Mouse (Mus musculus): ENCODE results near the gene Kbtbd6.
"Not testable (repeated sequence)": the region's sequence is repeated elsewhere in the genome, so short reads cannot be mapped to it uniquely, and the experiment has no call there.

- not testable (repeated sequence) for TF ChIP-seq CHD2 (IDR thresholded peaks at IDR 0.05; ENCODE audit: low read length); POLR2A (IDR thresholded peaks at IDR 0.05; ENCODE audit: low read depth, low read length); USF1 (IDR thresholded peaks at IDR 0.05; ENCODE audit: low read depth, low read length); UBTF (IDR thresholded peaks at IDR 0.05; ENCODE audit: low read depth, low read length); BHLHE40 (IDR thresholded peaks at IDR 0.05; ENCODE audit: low read depth, low read length); RAD21 (IDR thresholded peaks at IDR 0.05; ENCODE audit: low read depth, low read length); CTCF (conservative IDR thresholded peaks at IDR 0.05 in 1 of 2, IDR thresholded peaks at IDR 0.05 in 1 of 2; ENCODE audit: low read depth in 2 of 2, low read length in 2 of 2); MAX (IDR thresholded peaks at IDR 0.05; ENCODE audit: low read length); MYC (IDR thresholded peaks at IDR 0.05; ENCODE audit: low read depth, low read length); ZNF384 (IDR thresholded peaks at IDR 0.05; ENCODE audit: low read depth, low read length); TCF12 (IDR thresholded peaks at IDR 0.05; ENCODE audit: low read depth, low read length); SMC3 (IDR thresholded peaks at IDR 0.05; ENCODE audit: low read depth, low read length)
Observed at GRCm38 (mm10) chr14:79426730-79427365, 24.8 kb upstream of the Kbtbd6 start.

Data from CH12.LX (cell line).